Mouse (Mus musculus): ENCODE data around the gene St5.

Gene St5

GRCm38 (mm10) chr7:109608831-109609230 lies 94.6 kb downstream of the St5 start:
- WGBS, result 93% methylated on average over 6 of the region's 6 CpGs

- 79% methylated on average over 7 of the region's 7 CpGs for WGBS
Measured at GRCm38 (mm10) chr7:109606994-109607610, 96.3 kb downstream of the St5 start.

GRCm38 (mm10) chr7:109602562-109602961 lies 100.8 kb downstream of the St5 start:
- WGBS, result 91% methylated on average over 5 of the region's 5 CpGs

- WGBS, result 65% methylated on average over 3 of the region's 3 CpGs
Measured at GRCm38 (mm10) chr7:109600702-109601101, 102.7 kb downstream of the St5 start.

GRCm38 (mm10) chr7:109599998-109600397 lies 103.4 kb downstream of the St5 start:
- WGBS, result 92% methylated on average over 4 of the region's 4 CpGs

- 86% methylated on average over 2 of the region's 2 CpGs for WGBS
Measured at GRCm38 (mm10) chr7:109594845-109595531, 108.4 kb downstream of the St5 start.

GRCm38 (mm10) chr7:109592184-109592583 lies 111.2 kb downstream of the St5 start:
- WGBS, result 51% methylated on average over 4 of the region's 4 CpGs

GRCm38 (mm10) chr7:109590576-109590975 lies 112.8 kb downstream of the St5 start:
- 62% methylated on average over 2 of the region's 2 CpGs for WGBS

GRCm38 (mm10) chr7:109588990-109589389 lies 114.4 kb downstream of the St5 start:
- 73% methylated on average over 6 of the region's 6 CpGs for WGBS

GRCm38 (mm10) chr7:109588145-109588544 lies 115.3 kb downstream of the St5 start:
- WGBS, result 65% methylated on average over 8 of the region's 8 CpGs

- WGBS, result 91% methylated on average over 1 of the region's 1 CpGs
Measured at GRCm38 (mm10) chr7:109584467-109584866, 118.9 kb downstream of the St5 start.

GRCm38 (mm10) chr7:109580489-109580888 lies 122.9 kb downstream of the St5 start:
- WGBS, result 84% methylated on average over 4 of the region's 4 CpGs

GRCm38 (mm10) chr7:109579585-109580307 lies 123.7 kb downstream of the St5 start:
- 42% methylated on average over 6 of the region's 6 CpGs for WGBS

GRCm38 (mm10) chr7:109578880-109579584 lies 124.4 kb downstream of the St5 start:
- 34% methylated on average over 2 of the region's 2 CpGs for WGBS

- 49% methylated on average over 11 of the region's 11 CpGs for WGBS
Measured at GRCm38 (mm10) chr7:109576321-109577314, 126.8 kb downstream of the St5 start.

- WGBS, result 79% methylated on average over 7 of the region's 7 CpGs
Measured at GRCm38 (mm10) chr7:109574166-109574565, 129.2 kb downstream of the St5 start.

- 89% methylated on average over 4 of the region's 4 CpGs for WGBS
Measured at GRCm38 (mm10) chr7:109568391-109568892, 135.0 kb downstream of the St5 start.

GRCm38 (mm10) chr7:109566841-109567768 lies 136.3 kb downstream of the St5 start:
- WGBS, result 73% methylated on average over 11 of the region's 11 CpGs

- 66% methylated on average over 4 of the region's 4 CpGs for WGBS
Measured at GRCm38 (mm10) chr7:109563775-109564362, 139.5 kb downstream of the St5 start.

All from cerebral cortex, adult 2 months (tissue).